8 mouse cellular contexts compared by ENCODE assay signal in the genomic region with DNA sequence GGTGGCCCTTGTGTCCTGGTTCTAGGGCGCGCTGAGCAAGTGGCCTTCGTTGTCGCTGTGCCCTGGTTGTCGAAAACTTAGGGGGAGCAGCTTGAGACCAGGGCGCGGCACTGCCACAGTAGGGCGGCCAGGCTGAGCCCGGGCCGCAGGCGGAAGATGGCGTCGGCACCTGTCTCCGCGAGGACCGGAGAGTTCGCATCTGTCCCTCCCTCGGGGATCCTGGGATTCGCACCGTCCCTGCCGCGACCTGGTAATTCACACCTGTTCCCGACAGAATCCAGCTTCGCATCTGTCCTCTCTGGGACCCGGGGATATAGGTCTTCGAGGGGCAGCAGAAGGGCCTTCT. TPM values are rescaled to one million over a fixed set of nuclear protein-coding genes. Genes with fewer than 3 reads are reported as not detected.
DNase-seq lines count a peak whose midpoint lies in the region; ATAC-seq and TF ChIP-seq lines count a peak whose summit lies in the region.

No protein-coding gene starts in this region.

- H3K4me2 ChIP-seq in neural tube, embryonic 11.5 days (ENCODE audit: low read depth), result peak overlapping the region; percentile 95
- peak overlapping the region; percentile 93 for H3K4me2 ChIP-seq in intestine, postnatal 0 days (replicated peaks; ENCODE audit: low read depth)
- peak overlapping the region; percentile 84 for H3K4me2 ChIP-seq in midbrain, postnatal 0 days (ENCODE audit: low read depth, low read length, poor library complexity, severe bottlenecking)

- TF ChIP-seq CTCF in intestine, postnatal 0 days (IDR thresholded peaks at IDR 0.05; ENCODE audit: low read depth), result no peak
- TF ChIP-seq CTCF in midbrain, postnatal 0 days (IDR thresholded peaks at IDR 0.05), result no peak

- under 1% methylated on average over 26 of the region's 26 CpGs for WGBS in neural tube, embryonic 11.5 days
- 2% methylated on average over 26 of the region's 26 CpGs for WGBS in intestine, postnatal 0 days
- WGBS in midbrain, postnatal 0 days, result 2% methylated on average over 25 of the region's 26 CpGs

- H3K9me3 ChIP-seq in neural tube, embryonic 11.5 days (ENCODE audit: control insufficient read depth, low read length), result no peaks in the 10 kb centered on the region
- H3K9me3 ChIP-seq in intestine, postnatal 0 days (ENCODE audit: control insufficient read depth), result no peaks in the 10 kb centered on the region
- H3K9me3 ChIP-seq in midbrain, postnatal 0 days (ENCODE audit: low read length), result no peaks in the 10 kb centered on the region

- H3K4me1 ChIP-seq in neural tube, embryonic 11.5 days (ENCODE audit: control insufficient read depth, insufficient read depth, low read length), result peaks cover 13% of the 10 kb centered on the region
- 0 out of 2 replicates have a peak, but pooled peaks cover 2% of the 10 kb centered on the region for H3K4me1 ChIP-seq in intestine, postnatal 0 days (replicated peaks; ENCODE audit: control insufficient read depth, insufficient read depth, low read length)
- H3K4me1 ChIP-seq in midbrain, postnatal 0 days (ENCODE audit: insufficient read depth, low read length), result peaks cover 4% of the 10 kb centered on the region; the same call in 1 of the 2 replicates

- no peaks in the 10 kb centered on the region for H3K36me3 ChIP-seq in neural tube, embryonic 11.5 days (ENCODE audit: control insufficient read depth, insufficient read depth, low read length)
- H3K36me3 ChIP-seq in intestine, postnatal 0 days (ENCODE audit: control insufficient read depth, insufficient read depth), result no peaks in the 10 kb centered on the region
- H3K36me3 ChIP-seq in midbrain, postnatal 0 days (ENCODE audit: insufficient read depth, low read length), result no peaks in the 10 kb centered on the region

- H3K27ac ChIP-seq in neural tube, embryonic 11.5 days (ENCODE audit: low read depth, low read length), result no peak overlapping the region
- no peak overlapping the region for H3K27ac ChIP-seq in intestine, postnatal 0 days (ENCODE audit: low read depth, low read length)
- no peak overlapping the region for H3K27ac ChIP-seq in midbrain, postnatal 0 days (ENCODE audit: low read depth, low read length)

- peak overlapping the region; percentile 55 for H3K9ac ChIP-seq in neural tube, embryonic 11.5 days (ENCODE audit: low read length)
- peak overlapping the region; percentile 1 for H3K9ac ChIP-seq in intestine, postnatal 0 days (ENCODE audit: low read depth, low read length)
- no peak overlapping the region; the same call in 1 of the 2 replicates for H3K9ac ChIP-seq in midbrain, postnatal 0 days (replicated peaks; ENCODE audit: low read length, poor library complexity, severe bottlenecking)

- H3K27me3 ChIP-seq in neural tube, embryonic 11.5 days (ENCODE audit: control insufficient read depth, insufficient read depth, low read length), result peaks cover 29% of the 10 kb centered on the region
- H3K27me3 ChIP-seq in intestine, postnatal 0 days (replicated peaks; ENCODE audit: control insufficient read depth, insufficient read depth, low read length), result peaks cover 22% of the 10 kb centered on the region; the same call in 1 of the 2 replicates
- peaks cover 26% of the 10 kb centered on the region for H3K27me3 ChIP-seq in midbrain, postnatal 0 days (ENCODE audit: insufficient read depth, low read length)

- peak overlapping the region; percentile 50 for H3K4me3 ChIP-seq in neural tube, embryonic 11.5 days (ENCODE audit: low read depth, low read length)
- H3K4me3 ChIP-seq in intestine, postnatal 0 days (ENCODE audit: low read depth, low read length), result peak overlapping the region; percentile 49
- H3K4me3 ChIP-seq in midbrain, postnatal 0 days (ENCODE audit: low read depth, low read length), result peak overlapping the region; percentile 34

- no peak for DNase-seq in neural tube, embryonic 11.5 days (ENCODE audit: low spot score)
- DNase-seq in neural tube, embryonic 10.5 days (ENCODE audit: extremely low spot score, low spot score), result no peak
- DNase-seq in midbrain, postnatal 0 days (ENCODE audit: low spot score), result no peak
- DNase-seq in left cerebral cortex, adult 11 months (ENCODE audit: low spot score), result no peak
- DNase-seq in testis, postnatal 10 days (ENCODE audit: low spot score), result no peak

- no peak for ATAC-seq in neural tube, embryonic 11.5 days (ENCODE audit: insufficient read depth, low FRiP score, low TSS enrichment)
- peak; percentile 65 for ATAC-seq in erythroblast, adult 5-6 weeks (replicated peaks; ENCODE audit: low FRiP score, poor library complexity, severe bottlenecking)
- no peak for ATAC-seq in intestine, postnatal 0 days
- no peak for ATAC-seq in midbrain, postnatal 0 days (ENCODE audit: low FRiP score)
- ATAC-seq in frontal cortex, adult (ENCODE audit: low TSS enrichment), result no peak

RNA-seq across cellular contexts. Expression of a gene that starts 0.4 kb away (rescaled TPM):
- polyA plus RNA-seq in neural tube, embryonic 11.5 days (2014; fragmentation: Nextera tagmentation; extraction: Ambion mirVana), result 2.1 and 2.4 TPM in 2 replicates
- not detected in 2 replicates for total RNA-seq in erythroblast, adult 5-6 weeks (2015; ENCODE audit: low replicate concordance)
- total RNA-seq in erythroblast, adult 5-6 weeks (2017; ENCODE audit: low replicate concordance), result 0.84 TPM in 1 of 2 replicates, not detected in the other
- polyA plus RNA-seq in intestine, postnatal 0 days (2015; fragmentation: Nextera tagmentation; extraction: Ambion mirVana), result 4.6 TPM in 2 replicates
- 0.27 TPM in 1 of 2 replicates, not detected in the other for total RNA-seq in midbrain, postnatal 0 days (2014; rRNA removed)
- 0.33 and 0.37 TPM in 2 replicates for polyA plus RNA-seq in midbrain, postnatal 0 days (2015; fragmentation: Nextera tagmentation; extraction: Ambion mirVana)

RNA-seq across cellular contexts. Expression of a gene that starts 16.4 kb away (rescaled TPM):
- polyA plus RNA-seq in neural tube, embryonic 11.5 days (2014; fragmentation: Nextera tagmentation; extraction: Ambion mirVana), result 33.9 and 38.1 TPM in 2 replicates
- 8.4 and 8.5 TPM in 2 replicates for total RNA-seq in erythroblast, adult 5-6 weeks (2015; ENCODE audit: low replicate concordance)
- 1.8 and 8.3 TPM in 2 replicates for total RNA-seq in erythroblast, adult 5-6 weeks (2017; ENCODE audit: low replicate concordance)
- polyA plus RNA-seq in intestine, postnatal 0 days (2015; fragmentation: Nextera tagmentation; extraction: Ambion mirVana), result 6.0 and 7.1 TPM in 2 replicates
- total RNA-seq in midbrain, postnatal 0 days (2014; rRNA removed), result 57.8 and 60.7 TPM in 2 replicates
- 119 and 123 TPM in 2 replicates for polyA plus RNA-seq in midbrain, postnatal 0 days (2015; fragmentation: Nextera tagmentation; extraction: Ambion mirVana)

RNA-seq across cellular contexts. Expression of a gene that starts 36.3 kb away (rescaled TPM):
- polyA plus RNA-seq in neural tube, embryonic 11.5 days (2014; fragmentation: Nextera tagmentation; extraction: Ambion mirVana), result 21.0 and 26.0 TPM in 2 replicates
- total RNA-seq in erythroblast, adult 5-6 weeks (2015; ENCODE audit: low replicate concordance), result 51.5 and 85.9 TPM in 2 replicates
- 51.9 and 74.4 TPM in 2 replicates for total RNA-seq in erythroblast, adult 5-6 weeks (2017; ENCODE audit: low replicate concordance)
- polyA plus RNA-seq in intestine, postnatal 0 days (2015; fragmentation: Nextera tagmentation; extraction: Ambion mirVana), result 105 and 118 TPM in 2 replicates
- 5.5 and 8.0 TPM in 2 replicates for total RNA-seq in midbrain, postnatal 0 days (2014; rRNA removed)
- polyA plus RNA-seq in midbrain, postnatal 0 days (2015; fragmentation: Nextera tagmentation; extraction: Ambion mirVana), result 8.4 and 11.3 TPM in 2 replicates

RNA-seq across cellular contexts. Expression of a gene that starts 36.5 kb away (rescaled TPM):
- 41.2 and 43.8 TPM in 2 replicates for polyA plus RNA-seq in neural tube, embryonic 11.5 days (2014; fragmentation: Nextera tagmentation; extraction: Ambion mirVana)
- total RNA-seq in erythroblast, adult 5-6 weeks (2015; ENCODE audit: low replicate concordance), result 0.38 TPM in 1 of 2 replicates, not detected in the other
- 3.1 and 4.3 TPM in 2 replicates for total RNA-seq in erythroblast, adult 5-6 weeks (2017; ENCODE audit: low replicate concordance)
- 15.9 and 16.8 TPM in 2 replicates for polyA plus RNA-seq in intestine, postnatal 0 days (2015; fragmentation: Nextera tagmentation; extraction: Ambion mirVana)
- total RNA-seq in midbrain, postnatal 0 days (2014; rRNA removed), result 43.9 and 44.4 TPM in 2 replicates
- polyA plus RNA-seq in midbrain, postnatal 0 days (2015; fragmentation: Nextera tagmentation; extraction: Ambion mirVana), result 34.6 and 35.9 TPM in 2 replicates
